Mouse (Mus musculus) kidney, postnatal 0 days (tissue): ENCODE measurements around the gene Gabrd. TPM values are rescaled to one million over a fixed set of nuclear protein-coding genes. Genes with fewer than 3 reads are reported as not detected.
"Not testable (repeated sequence)": the region's sequence is repeated elsewhere in the genome, so short reads cannot be mapped to it uniquely, and the experiment has no call there.

Experiments used
- ATAC-seq: fragments of 200-750 bp; cut with Nextera tagmentation; replicated peaks from 2 replicates; pipeline ENCODE4 v1.8.0; 2017; ENCODE audit warnings: low read depth, moderate number of reproducible peaks, moderate TSS enrichment, moderate library complexity; ENCODE audit not compliant: low FRiP score
- DNase-seq: peaks from one replicate; pipeline ENCODE4 v3.0.0-alpha.2; 2016; ENCODE audit warnings: low spot score
- H3K27ac ChIP-seq: fragments of 300-500 bp; sonication (generic); 2 replicates; pipeline ENCODE4 v1.5.1; 2014; ENCODE audit warnings: mild to moderate bottlenecking
- H3K27me3 ChIP-seq: fragments of 300-500 bp; sonication (generic); 2 replicates; pipeline ENCODE4 v1.6.1; 2014; ENCODE audit warnings: low read length, mixed read lengths; ENCODE audit not compliant: insufficient read depth
- H3K36me3 ChIP-seq: fragments of 300-500 bp; sonication (generic); 2 replicates; pipeline ENCODE4 v1.6.1; 2014; ENCODE audit warnings: low read length, mixed read lengths; ENCODE audit not compliant: insufficient read depth
- H3K4me1 ChIP-seq: fragments of 300-500 bp; sonication (generic); replicated peaks from 2 replicates; pipeline ENCODE4 v1.6.1; 2014; ENCODE audit warnings: antibody characterized with exemption, low read length, mixed read lengths; ENCODE audit not compliant: insufficient read depth
- H3K4me2 ChIP-seq: fragments of 300-500 bp; sonication (generic); 2 replicates; pipeline ENCODE4 v1.6.1; 2014; ENCODE audit warnings: mild to moderate bottlenecking, low read length, moderate library complexity, mixed read lengths
- H3K4me3 ChIP-seq: fragments of 300-500 bp; sonication (generic); replicated peaks from 2 replicates; pipeline ENCODE4 v1.5.1; 2014; ENCODE audit warnings: low read depth, low read length
- H3K9ac ChIP-seq: fragments of 300-500 bp; sonication (generic); 2 replicates; pipeline ENCODE4 v1.6.1; 2014; ENCODE audit warnings: low read depth, low read length
- H3K9me3 ChIP-seq: fragments of 300-500 bp; sonication (generic); replicated peaks from 2 replicates; pipeline ENCODE4 v1.6.1; 2016; ENCODE audit warnings: low read length, inconsistent platforms, mixed read lengths
- CTCF ChIP-seq: IDR thresholded peaks from 2 replicates; pipeline ENCODE4 v1.5.1; 2016; ENCODE audit warnings: antibody characterized with exemption, low read depth, mild to moderate bottlenecking, moderate library complexity
- WGBS: fragments of 180-500 bp; shearing (Covaris S2); extraction: QIAGEN DNeasy Blood & Tissue Kit; methylation state at CpG from one replicate; pipeline ENCODE4 v1.1.7; 2014; 5-methylcytosine and 5-hydroxymethylcytosine counted together
- polyA plus RNA-seq: library from polyadenylated mRNA; unstranded; fragments of >200 nt; fragmentation: Nextera tagmentation; extraction: Ambion mirVana; gene quantifications from 2 replicates; pipeline ENCODE4 v1.2.1, GENCODE M21; 2015

Gabrd gene
- polyA plus RNA-seq, 1 experiment from 2014 or later: 0.29 TPM

DNA sequence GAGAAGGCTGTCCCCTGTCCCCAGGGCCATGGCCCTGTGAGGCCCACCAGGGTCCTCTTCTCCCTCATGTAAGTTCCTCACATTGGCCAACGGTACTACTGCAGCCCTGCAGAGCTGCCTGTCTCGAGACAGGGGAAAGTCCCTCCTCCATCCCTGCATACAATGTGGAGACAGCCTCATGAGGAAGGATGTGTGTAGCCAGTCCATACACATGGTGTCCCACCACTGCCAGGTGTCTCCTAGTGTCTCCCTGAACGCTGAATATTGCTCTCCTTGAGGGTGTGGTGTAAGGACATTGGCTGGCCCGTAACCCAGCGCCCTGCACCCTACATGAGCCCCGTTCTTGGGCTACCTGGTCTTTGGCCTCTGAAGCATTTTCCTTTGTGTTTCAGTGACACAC lies 28.4 kb upstream of the Gabrd start:
- DNase-seq: no peak
- no peaks in the 10 kb centered on the region for H3K9me3 ChIP-seq
- H3K27me3 ChIP-seq: no peaks in the 10 kb centered on the region
- H3K9ac ChIP-seq: no peak overlapping the region
- no peaks in the 10 kb centered on the region for H3K4me1 ChIP-seq
- ATAC-seq: no peak
- H3K36me3 ChIP-seq: no peaks in the 10 kb centered on the region
- no peak overlapping the region for H3K27ac ChIP-seq
- 78% methylated on average over 6 of the region's 6 CpGs for WGBS
- TF ChIP-seq CTCF: no peak
- no peak overlapping the region for H3K4me3 ChIP-seq
- H3K4me2 ChIP-seq: no peak overlapping the region

DNA sequence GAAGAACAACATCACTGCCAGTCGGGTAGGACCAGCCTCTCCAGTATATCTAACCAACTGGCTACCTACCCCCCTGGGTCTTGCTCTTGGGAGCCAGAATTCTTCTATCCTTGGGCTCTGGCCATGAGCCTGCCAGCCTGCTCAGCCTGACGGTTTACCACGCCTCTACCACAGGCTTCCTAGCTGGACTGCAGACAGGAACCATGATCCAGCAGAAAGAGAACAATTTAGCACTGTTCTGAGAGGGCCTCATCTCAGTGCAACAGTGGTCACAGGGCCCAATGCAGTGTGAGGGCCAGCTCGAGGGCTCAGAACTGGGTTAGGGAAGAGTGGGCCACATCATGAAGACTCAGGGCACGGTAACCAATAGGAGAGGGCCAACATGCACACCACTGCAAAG lies 26.1 kb upstream of the Gabrd start:
- Histone ChIP-seq H3K27me3 (no peaks in the 10 kb centered on the region), H3K36me3 (no peaks in the 10 kb centered on the region), H3K4me1 (no peaks in the 10 kb centered on the region), H3K9ac (no peak overlapping the region), H3K4me2 (no peak overlapping the region), H3K4me3 (no peak overlapping the region), H3K27ac (no peak overlapping the region), H3K9me3 (no peaks in the 10 kb centered on the region)
- WGBS: 88% methylated on average over 5 of the region's 5 CpGs
- no peak for TF ChIP-seq CTCF
- DNase-seq: no peak
- ATAC-seq: no peak

DNA sequence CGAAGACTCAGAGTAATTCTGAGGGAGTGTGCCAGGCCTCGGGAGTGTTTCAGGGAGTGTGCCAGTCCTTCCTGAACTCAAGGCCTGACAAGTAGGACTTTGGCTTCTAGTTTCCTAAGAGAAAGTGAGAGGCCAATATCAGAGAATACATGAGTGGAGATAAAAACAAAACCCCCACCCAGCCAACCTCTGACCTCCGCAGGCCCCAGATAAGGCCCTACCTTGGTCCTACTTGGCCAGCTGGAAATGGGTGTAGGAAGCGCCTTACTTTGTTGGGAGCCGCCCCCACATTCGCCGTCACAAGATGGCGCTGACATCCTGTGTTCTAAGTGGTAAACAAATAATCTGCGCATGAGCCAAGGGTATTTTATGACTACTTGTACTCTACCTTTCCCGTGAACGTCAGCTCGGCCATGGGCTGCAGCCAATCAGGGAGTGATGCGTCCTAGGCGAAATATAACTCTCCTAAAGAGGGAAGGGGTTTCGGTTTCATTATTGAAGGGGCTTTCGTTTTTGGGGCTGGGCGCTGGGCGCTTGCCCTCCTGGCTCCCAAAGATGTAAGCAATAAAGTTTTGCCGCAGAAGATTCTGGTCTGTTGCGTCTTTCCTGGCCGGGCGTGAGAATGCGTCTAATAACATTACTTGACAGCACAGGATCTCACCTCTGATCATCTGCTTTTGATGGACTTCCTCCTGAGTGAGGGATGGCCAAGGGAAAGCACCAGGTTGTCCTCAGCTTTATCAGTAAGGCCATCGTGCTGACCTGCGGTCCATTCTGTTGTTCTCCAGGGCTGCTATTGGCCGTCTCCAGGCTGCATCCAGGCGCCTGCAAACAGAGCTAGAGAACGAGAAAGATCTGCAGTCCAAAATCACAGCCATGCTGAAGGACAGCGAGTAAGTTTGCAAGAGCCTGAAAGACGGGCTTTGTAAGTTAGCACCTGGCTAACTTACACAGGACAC lies 23.8 kb upstream of the Gabrd start:
- H3K9ac ChIP-seq, DNase-seq, H3K4me3 ChIP-seq, H3K4me2 ChIP-seq, H3K27ac ChIP-seq, H3K4me1 ChIP-seq, H3K27me3 ChIP-seq, ATAC-seq, H3K9me3 ChIP-seq, H3K36me3 ChIP-seq: not testable (repeated sequence)
- 82% methylated on average over 20 of the region's 30 CpGs for WGBS

DNA sequence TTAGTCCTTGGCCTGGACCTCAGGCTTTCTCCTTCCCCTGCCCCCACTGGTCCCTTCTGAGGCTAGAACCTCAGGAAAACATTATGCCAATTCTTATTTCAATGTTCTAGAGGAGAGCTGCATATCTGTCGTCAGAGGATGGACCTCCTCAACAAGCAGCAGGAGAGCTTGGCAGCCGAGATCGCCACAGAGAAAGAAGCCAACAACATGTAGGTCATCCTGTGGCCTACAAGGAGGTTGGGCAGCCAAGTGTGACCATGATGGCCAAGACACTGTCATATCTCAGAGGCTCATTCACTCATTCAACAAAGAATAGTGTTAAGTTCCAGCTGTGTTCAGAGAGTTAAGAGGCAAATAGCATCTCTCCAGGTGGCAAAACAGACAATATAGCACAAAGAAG lies 22.2 kb upstream of the Gabrd start:
- Histone ChIP-seq H3K9me3 (no peaks in the 10 kb centered on the region), H3K36me3 (no peaks in the 10 kb centered on the region), H3K27ac (no peak overlapping the region), H3K27me3 (no peaks in the 10 kb centered on the region), H3K4me3 (no peak overlapping the region), H3K4me1 (no peaks in the 10 kb centered on the region), H3K9ac (no peak overlapping the region), H3K4me2 (no peak overlapping the region)
- no peak for TF ChIP-seq CTCF
- ATAC-seq (no peak), DNase-seq (no peak)
- WGBS: 84% methylated on average over 3 of the region's 3 CpGs

DNA sequence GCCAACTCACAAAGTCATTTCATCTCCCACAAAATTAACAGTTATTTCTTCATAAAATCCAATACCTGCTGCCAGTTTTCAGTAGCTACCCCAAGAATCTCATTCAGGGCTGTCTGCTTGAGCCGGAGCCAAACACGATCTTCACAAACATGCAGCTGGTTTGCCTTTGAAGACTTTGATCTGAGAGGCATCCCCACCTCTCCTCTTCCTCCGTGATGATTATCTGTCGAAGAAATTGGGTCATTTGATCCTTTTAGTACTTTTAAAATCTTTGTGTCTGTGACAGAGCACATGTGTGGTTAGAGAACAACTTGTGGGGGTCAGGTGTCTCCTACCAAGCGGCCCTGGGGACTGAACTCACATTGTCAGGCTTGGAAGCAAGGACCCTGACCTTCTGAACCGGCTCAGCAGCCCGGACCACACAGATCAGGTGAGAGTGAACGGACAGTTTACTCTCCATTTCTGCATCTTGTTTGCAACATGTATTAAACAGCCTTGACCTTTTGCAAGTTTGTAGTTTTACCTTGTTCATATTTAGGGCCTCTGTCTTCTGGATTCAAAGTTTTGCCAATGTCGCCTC lies 16.8 kb upstream of the Gabrd start:
- Histone ChIP-seq H3K9me3 (no peaks in the 10 kb centered on the region), H3K27ac (no peak overlapping the region), H3K36me3 (no peaks in the 10 kb centered on the region), H3K27me3 (no peaks in the 10 kb centered on the region), H3K4me1 (no peaks in the 10 kb centered on the region), H3K4me2 (no peak overlapping the region), H3K4me3 (no peak overlapping the region), H3K9ac (no peak overlapping the region)
- no peak for ATAC-seq
- 55% methylated on average over 9 of the region's 9 CpGs for WGBS
- no peak for DNase-seq
- no peak for TF ChIP-seq CTCF

GRCm38 (mm10) chr4:155413641-155414335 lies 15.9 kb upstream of the Gabrd start:
- H3K9ac ChIP-seq: no peak overlapping the region
- no peaks in the 10 kb centered on the region for H3K36me3 ChIP-seq
- ATAC-seq: no peak
- H3K9me3 ChIP-seq: no peaks in the 10 kb centered on the region
- no peak overlapping the region for H3K27ac ChIP-seq
- no peak overlapping the region for H3K4me2 ChIP-seq
- H3K27me3 ChIP-seq: no peaks in the 10 kb centered on the region
- DNase-seq: no peak
- WGBS: 87% methylated on average over 11 of the region's 11 CpGs
- H3K4me1 ChIP-seq: peaks cover 7% of the 10 kb centered on the region; the same call in 1 of the 2 replicates
- TF ChIP-seq CTCF: no peak
- H3K4me3 ChIP-seq: no peak overlapping the region
